Mouse (Mus musculus): ENCODE data around the gene Atxn7l2.
"Not testable (repeated sequence)": the region's sequence is repeated elsewhere in the genome, so short reads cannot be mapped to it uniquely, and the experiment has no call there.

Atxn7l2 gene

DNA sequence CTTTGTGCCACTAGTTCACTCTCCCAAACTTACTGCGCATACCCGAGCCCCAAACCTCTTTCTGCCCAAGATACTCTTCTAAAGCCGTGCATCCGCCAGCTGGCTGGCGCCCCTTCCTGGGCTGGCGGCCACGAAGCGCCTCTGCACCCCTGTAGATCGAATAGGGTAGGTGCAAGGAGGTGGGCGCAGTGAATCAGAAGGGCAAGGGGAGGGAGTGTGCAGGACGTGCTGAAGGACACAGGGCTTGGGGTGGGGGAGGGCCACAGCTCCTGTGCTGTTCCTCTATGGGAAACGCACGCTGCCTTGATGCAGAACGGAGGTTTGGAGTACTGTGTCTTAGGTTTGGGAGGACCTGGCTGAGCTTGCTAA lies at the start of gene Atxn7l2:
Atxn7l2 (minus strand) TSS at position 164 of the 369 bp plus-strand sequence.
- peak; percentile 82 for DNase-seq (ENCODE audit: low read depth, low spot score)

- no peak for DNase-seq (ENCODE audit: low read depth, low spot score)
These were observed 48.6 kb upstream of the Atxn7l2 start for GRCm38 (mm10) chr3:108259319-108259718.

- no peak for DNase-seq (ENCODE audit: low read depth, low spot score)
These were observed 47.2 kb upstream of the Atxn7l2 start for GRCm38 (mm10) chr3:108257831-108258500.

DNA sequence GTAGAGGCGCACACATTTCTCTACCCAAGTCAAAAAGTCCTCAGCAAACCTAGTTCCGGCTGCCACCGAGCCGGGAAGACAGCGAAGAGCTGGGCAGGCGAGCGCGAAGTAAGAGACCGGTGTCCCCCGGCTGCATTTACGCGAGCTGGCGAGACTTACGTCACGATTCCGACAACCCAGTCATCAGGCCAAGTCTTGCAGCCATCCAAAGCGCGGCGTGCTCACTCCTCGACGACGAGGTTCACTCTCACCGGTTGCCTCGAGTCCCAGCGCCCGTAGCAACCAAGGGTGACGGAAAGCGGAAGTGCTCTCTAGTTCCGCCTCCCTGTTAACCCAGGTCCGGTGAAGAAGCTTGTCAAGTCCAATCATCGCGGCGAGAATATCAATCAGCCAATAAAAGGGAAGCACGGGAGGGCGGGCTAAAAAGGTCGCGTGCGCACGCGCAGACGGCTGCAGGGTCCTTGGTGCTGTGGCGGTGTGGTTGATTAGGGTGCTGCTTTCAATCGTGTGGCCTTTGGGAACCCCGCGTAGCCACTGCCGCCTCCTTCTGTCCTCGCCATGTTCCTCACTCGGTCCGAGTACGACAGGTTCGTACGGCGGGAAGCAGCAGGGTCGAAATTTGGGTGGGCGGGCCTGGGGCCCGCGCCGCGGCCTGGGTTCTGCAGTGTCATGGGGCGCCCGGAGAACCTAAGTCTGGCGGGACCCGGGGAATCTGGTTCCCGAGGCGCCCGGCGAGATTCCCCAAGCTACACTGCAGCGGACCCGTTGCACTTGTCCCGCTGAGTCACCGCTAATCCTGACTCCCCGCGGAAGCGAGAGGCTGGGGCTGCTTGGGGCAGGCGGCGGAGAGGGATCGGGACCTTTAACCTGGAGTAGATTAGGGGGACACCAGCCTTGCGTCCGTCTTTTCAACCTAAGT lies 46.2 kb upstream of the Atxn7l2 start, which contains the start of gene Psma5:
Psma5 (plus strand) TSS at position 208 of the 919 bp plus-strand sequence.
- peak; percentile 98 for DNase-seq (ENCODE audit: low read depth, low spot score)

- no peak for DNase-seq (ENCODE audit: low read depth, low spot score)
These were observed 36.1 kb upstream of the Atxn7l2 start for GRCm38 (mm10) chr3:108246857-108247256.

- no peak for DNase-seq (ENCODE audit: low read depth, low spot score)
These were observed 30.6 kb upstream of the Atxn7l2 start for GRCm38 (mm10) chr3:108241243-108241839.

GRCm38 (mm10) chr3:108237474-108238102 lies 26.9 kb upstream of the Atxn7l2 start:
- DNase-seq (ENCODE audit: low read depth, low spot score) = not testable (repeated sequence)

GRCm38 (mm10) chr3:108231646-108232045 lies 20.9 kb upstream of the Atxn7l2 start:
- DNase-seq (ENCODE audit: low read depth, low spot score) = no peak

- no peak for DNase-seq (ENCODE audit: low read depth, low spot score)
These were observed 16.8 kb upstream of the Atxn7l2 start for GRCm38 (mm10) chr3:108227521-108227920.

DNA sequence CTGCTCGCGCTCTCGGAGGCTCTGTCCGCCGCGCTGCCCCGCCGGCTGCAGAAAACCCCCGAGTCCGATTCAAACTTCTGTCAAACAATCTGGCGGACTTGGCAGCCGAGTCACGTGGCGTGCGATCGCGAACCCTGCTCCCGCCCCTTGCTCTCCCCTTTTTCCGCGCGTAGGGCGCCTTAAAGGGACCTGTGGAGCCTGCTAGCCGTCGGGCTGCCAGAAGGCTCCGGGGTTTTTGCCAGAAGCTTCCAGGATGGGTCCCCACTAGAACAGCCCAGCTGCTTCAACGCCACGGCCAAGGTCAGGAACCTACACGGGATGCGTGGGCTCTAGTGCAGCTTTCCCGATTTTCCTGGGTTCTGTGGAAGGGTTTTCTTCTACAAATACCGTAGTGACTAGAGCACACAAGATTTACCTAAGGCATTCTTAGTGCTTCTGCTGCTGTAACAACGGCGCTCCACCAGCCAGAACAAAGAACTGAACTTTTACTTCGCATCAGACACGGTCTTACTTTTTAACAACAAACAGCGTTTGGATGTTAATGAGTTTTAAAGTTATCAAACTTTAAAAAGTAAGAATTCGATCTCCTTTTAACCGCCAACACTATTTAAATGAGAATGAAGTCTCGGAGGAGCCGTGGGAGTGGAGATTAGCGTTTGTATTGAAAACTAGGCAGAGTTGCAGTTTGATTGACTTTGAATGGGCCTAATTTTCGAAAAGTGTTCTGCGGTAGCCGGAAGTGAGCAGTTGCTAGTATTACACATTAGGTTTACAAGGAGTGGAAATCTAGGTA lies 16.0 kb upstream of the Atxn7l2 start, which contains the start of gene Sypl2:
Sypl2 (minus strand) TSS at position 91 of the 793 bp plus-strand sequence.
- peak; percentile 90 for DNase-seq (ENCODE audit: low read depth, low spot score)

DNA sequence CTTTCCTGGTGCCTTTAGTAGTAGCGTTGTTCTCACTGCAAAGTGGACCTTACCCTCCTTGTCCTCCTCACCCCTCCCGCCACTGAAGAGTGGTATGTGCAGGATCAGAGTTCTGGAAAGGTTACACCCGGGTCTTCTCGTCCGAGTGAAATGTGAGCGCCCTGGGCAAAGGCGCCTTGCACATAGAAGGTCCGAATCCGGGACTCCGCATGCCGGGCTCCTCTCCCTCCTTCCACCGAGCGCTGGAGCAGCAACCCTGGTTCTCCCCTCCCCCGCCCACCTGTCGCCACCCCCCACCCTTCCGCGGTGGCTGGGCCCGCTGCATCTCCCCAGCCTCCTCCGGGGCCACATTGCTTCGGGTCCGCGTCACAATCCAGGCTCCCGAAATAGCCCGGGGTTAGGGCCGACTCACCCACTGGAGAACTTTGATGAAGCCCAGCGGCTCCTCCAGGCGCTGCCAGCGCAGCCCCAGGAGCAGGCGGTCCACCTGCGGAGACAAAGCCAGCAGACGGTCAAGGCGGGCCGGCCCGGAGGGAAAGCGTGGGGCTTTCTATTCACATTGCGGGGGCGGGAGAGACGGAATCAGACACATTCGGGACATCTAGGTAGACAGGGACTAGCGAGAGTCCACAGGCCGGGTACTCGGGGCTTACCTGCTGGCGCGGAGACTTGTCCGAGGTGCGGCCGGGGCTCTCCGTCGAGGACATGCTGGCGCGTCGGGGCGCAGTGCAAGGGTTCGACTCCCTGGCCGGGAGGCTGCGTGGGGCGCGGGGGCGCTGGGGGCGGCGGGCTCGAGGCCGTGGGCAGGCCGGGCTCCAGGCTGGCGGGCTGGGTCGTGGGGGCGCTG lies 15.2 kb upstream of the Atxn7l2 start:
- DNase-seq (ENCODE audit: low read depth, low spot score) = peak; percentile 93

DNA sequence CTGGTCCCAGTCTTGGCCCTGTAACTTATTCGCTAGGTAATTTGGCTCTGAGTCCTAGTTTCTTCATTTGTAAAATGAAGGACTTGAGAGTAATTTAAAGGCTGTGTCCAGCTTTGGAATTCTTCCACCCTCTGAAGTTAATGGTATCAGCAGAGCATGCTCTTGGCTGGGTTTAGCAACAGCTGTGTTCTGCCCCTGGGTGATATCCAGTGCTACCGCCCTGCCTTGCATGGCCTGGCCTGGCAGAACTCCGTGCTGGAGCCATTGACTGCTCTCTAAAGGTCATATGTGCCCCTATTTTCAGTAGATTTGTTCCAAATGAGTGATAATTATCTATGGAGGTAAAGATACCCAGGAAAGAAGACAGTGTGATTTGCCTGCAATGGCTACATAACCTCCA lies 9.9 kb upstream of the Atxn7l2 start:
- DNase-seq (ENCODE audit: low read depth, low spot score) = peak; percentile 76

- DNase-seq (ENCODE audit: low read depth, low spot score) = no peak
These were observed 4.0 kb upstream of the Atxn7l2 start for GRCm38 (mm10) chr3:108214734-108215133.

DNA sequence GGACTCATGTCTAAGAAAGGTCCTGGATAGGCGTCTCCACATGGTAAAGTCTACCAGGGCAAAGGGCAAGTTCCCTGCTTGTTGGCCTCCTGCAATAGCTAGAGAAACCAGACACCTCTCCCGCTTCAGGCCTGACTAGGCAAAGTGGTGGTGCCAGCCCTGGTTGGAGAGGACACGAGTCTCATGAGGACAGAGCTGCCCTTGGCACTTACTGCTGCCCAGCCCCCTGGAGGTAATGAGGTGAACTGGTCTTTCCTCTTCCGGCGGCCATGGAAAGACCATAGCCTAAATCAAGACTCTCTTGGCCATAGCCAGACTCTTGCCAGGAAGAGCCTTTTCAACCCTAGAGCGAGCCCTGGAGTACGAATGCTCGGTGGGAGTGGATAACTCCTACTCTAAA lies 1.7 kb upstream of the Atxn7l2 start:
- peak; percentile 94 for DNase-seq (ENCODE audit: low read depth, low spot score)

GRCm38 (mm10) chr3:108211845-108212244 lies 1.1 kb upstream of the Atxn7l2 start:
- no peak for DNase-seq (ENCODE audit: low read depth, low spot score)

- DNase-seq (ENCODE audit: low read depth, low spot score) = peak; percentile 98
These were observed 576 bp downstream of the Atxn7l2 start for GRCm38 (mm10) chr3:108209946-108210770.

DNA sequence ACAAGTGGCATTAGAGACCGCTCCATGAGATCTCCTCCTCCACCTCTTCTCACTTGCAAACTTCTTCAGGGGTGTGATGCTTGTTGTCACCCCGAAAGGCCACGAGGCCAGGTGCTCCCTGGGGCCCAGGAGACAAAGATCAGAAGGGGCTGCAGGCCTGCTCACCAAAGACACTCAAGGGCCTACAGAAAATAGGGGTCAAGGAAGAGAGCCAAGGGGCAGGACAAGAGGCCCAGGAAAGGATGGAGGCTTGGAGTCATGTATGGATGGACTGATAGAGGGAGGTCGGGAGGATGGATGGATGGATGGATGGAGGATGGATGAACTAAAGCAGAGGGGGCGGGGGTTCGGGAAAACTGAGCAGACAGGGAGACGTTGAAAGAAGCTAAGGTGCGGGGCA lies 1.2 kb downstream of the Atxn7l2 start:
- DNase-seq (ENCODE audit: low read depth, low spot score) = no peak

DNA sequence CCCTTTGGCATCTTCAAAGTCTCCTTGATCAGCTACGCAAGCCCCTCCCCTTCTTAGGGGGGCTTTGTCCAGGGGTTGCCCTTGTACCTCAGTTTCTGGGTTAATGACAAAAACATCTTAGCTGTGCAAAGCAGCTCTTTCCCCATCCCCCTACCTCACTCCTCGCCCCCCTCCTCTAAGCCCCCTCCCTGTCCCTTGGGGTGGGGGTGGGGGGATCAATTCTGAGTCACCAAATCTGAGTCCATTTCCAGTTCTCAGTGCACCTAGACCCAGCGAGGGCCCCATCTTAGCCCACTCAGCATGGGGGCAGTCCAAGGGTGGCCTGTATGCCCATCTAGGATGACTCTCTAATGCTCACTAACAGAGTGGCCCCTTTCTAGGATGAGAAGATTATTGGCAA lies 1.7 kb downstream of the Atxn7l2 start:
- DNase-seq (ENCODE audit: low read depth, low spot score) = no peak

- DNase-seq (ENCODE audit: low read depth, low spot score) = no peak
These were observed 3.9 kb downstream of the Atxn7l2 start for GRCm38 (mm10) chr3:108206731-108207375.

All from skeletal muscle tissue, adult 2 months (tissue).